Mouse (Mus musculus): ENCODE measurements at regions not wholly inside any gene's neighbourhood (a gene's known extent, or its start where the extent isn't known, plus 50 kb on each side); places are given as distances from the start of the nearest gene placed in this dataset.

GRCm38 (mm10) chr6:100096393-100097125 lies 190.7 kb downstream of the Rybp start:
- no peak for DNase-seq (ENCODE audit: low spot score in 2 of 2)

- no peak for DNase-seq (ENCODE audit: low spot score in 2 of 2)
Observed at GRCm38 (mm10) chr6:100094653-100095217, 192.6 kb downstream of the Rybp start.

GRCm38 (mm10) chr6:100092870-100093269 lies 194.4 kb downstream of the Rybp start:
- no peak for DNase-seq (ENCODE audit: low spot score in 2 of 2)

GRCm38 (mm10) chr6:100091815-100092214 lies 195.5 kb downstream of the Rybp start:
- no peak for DNase-seq (ENCODE audit: low spot score in 2 of 2)

- no peak for DNase-seq (ENCODE audit: low spot score in 2 of 2)
Observed at GRCm38 (mm10) chr6:100088576-100088975, 198.7 kb downstream of the Rybp start.

- DNase-seq (ENCODE audit: low spot score in 2 of 2): no peak
Observed at GRCm38 (mm10) chr6:100086807-100087206, 200.5 kb downstream of the Rybp start.

GRCm38 (mm10) chr6:100085981-100086380 lies 201.3 kb downstream of the Rybp start:
- DNase-seq (ENCODE audit: low spot score in 2 of 2): no peak

GRCm38 (mm10) chr6:100083868-100084477 lies 203.3 kb downstream of the Rybp start:
- no peak for DNase-seq (ENCODE audit: low spot score in 2 of 2)

- DNase-seq (ENCODE audit: low spot score in 2 of 2): no peak
Observed at GRCm38 (mm10) chr6:100083127-100083526, 204.2 kb downstream of the Rybp start.

- peak in 1 of 2 experiments; percentile 15 for DNase-seq (ENCODE audit: low spot score in 2 of 2)
Observed at GRCm38 (mm10) chr6:100074672-100075335, 212.5 kb downstream of the Rybp start.

- no peak for DNase-seq (ENCODE audit: low spot score in 2 of 2)
Observed at GRCm38 (mm10) chr6:100072261-100072968, 214.9 kb downstream of the Rybp start.

GRCm38 (mm10) chr6:100069151-100069550 lies 218.1 kb downstream of the Rybp start:
- no peak for DNase-seq (ENCODE audit: low spot score in 2 of 2)

- DNase-seq (ENCODE audit: low spot score in 2 of 2): no peak
Observed at GRCm38 (mm10) chr6:100067273-100067672, 220.0 kb downstream of the Rybp start.

GRCm38 (mm10) chr6:100065586-100065985 lies 221.7 kb downstream of the Rybp start:
- no peak for DNase-seq (ENCODE audit: low spot score in 2 of 2)

GRCm38 (mm10) chr6:100062961-100063360 lies 224.3 kb downstream of the Rybp start:
- no peak for DNase-seq (ENCODE audit: low spot score in 2 of 2)

- peak; percentile 65 to 66 for DNase-seq (ENCODE audit: low spot score in 2 of 2)
Observed at GRCm38 (mm10) chr6:100059803-100060202, 227.5 kb downstream of the Rybp start.

GRCm38 (mm10) chr6:100055980-100056379 lies 231.3 kb downstream of the Rybp start:
- no peak for DNase-seq (ENCODE audit: low spot score in 2 of 2)

- no peak for DNase-seq (ENCODE audit: low spot score in 2 of 2)
Observed at GRCm38 (mm10) chr6:100052955-100053795, 234.1 kb downstream of the Rybp start.

- DNase-seq (ENCODE audit: low spot score in 2 of 2): no peak
Observed at GRCm38 (mm10) chr6:100052406-100052805, 234.9 kb downstream of the Rybp start.

- no peak for DNase-seq (ENCODE audit: low spot score in 2 of 2)
Observed at GRCm38 (mm10) chr6:100049036-100049435, 238.2 kb downstream of the Rybp start.

All from frontal cortex, postnatal 10 days (tissue).